Mouse (Mus musculus): ENCODE results near the gene Ccdc86. TPM values are rescaled to one million over a fixed set of nuclear protein-coding genes. Genes with fewer than 3 reads are reported as not detected.
A peak's percentile ranks its signal among the peaks of the same experiment; 100 is the strongest.

The Ccdc86 gene
- 9.8 and 11.6 TPM in 2 replicates for polyA plus RNA-seq (2014; fragmentation: Nextera tagmentation; extraction: Ambion mirVana)

DNA sequence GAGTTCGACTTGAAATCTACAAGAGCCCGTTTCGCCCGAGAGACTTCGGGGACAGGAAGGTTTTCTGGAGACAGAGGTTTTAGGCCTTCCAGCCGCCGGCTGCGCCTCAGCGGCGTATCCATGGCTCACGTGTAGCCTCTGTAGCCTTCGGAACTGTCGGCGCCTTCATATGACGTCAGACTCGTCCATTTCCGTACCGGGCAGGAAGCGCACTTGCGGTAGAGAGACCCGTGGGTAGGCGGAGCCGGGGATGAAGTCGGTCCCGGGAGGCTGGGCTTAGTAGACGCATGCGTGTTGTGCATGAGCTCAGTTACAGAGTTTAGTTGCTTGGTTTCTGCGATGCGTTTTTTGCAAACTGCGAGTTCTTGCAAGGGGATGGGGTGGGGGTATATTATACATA lies at the start of gene Ccdc86:
Gene Ccdc86 (minus strand): TSS at position 155 of the 400 bp plus-strand sequence.
- peaks cover 9% of the 10 kb centered on the region for H3K36me3 ChIP-seq (ENCODE audit: control insufficient read depth, insufficient read depth, low read length)
- peak; percentile 99 for ATAC-seq (ENCODE audit: low read depth)
- H3K27me3 ChIP-seq (ENCODE audit: control insufficient read depth, insufficient read depth, low read length) = no peaks in the 10 kb centered on the region
- H3K4me3 ChIP-seq (ENCODE audit: low read depth, low read length) = peak within 1 kb of the TSS; percentile 54
- no peaks in the 10 kb centered on the region for H3K9me3 ChIP-seq (ENCODE audit: control insufficient read depth, low read length)
- H3K27ac ChIP-seq (ENCODE audit: low read depth, low read length) = peak within 1 kb of the TSS; percentile 39; the same call in 1 of the 2 replicates
- peak within 1 kb of the TSS; percentile 80 for H3K9ac ChIP-seq (replicated peaks; ENCODE audit: low read depth, low read length)
- WGBS = under 1% methylated on average over 30 of the region's 30 CpGs
- H3K4me1 ChIP-seq (ENCODE audit: control insufficient read depth, insufficient read depth, low read length) = peaks cover 20% of the 10 kb centered on the region
- H3K4me2 ChIP-seq (ENCODE audit: low read depth, low read length) = peak within 1 kb of the TSS; percentile 100

- Histone ChIP-seq H3K27me3 (ENCODE audit: control insufficient read depth, insufficient read depth, low read length) (no peaks in the 10 kb centered on the region), H3K4me1 (ENCODE audit: control insufficient read depth, insufficient read depth, low read length) (no peaks in the 10 kb centered on the region), H3K27ac (ENCODE audit: low read depth, low read length) (no peak within 1 kb of the TSS), H3K4me3 (ENCODE audit: low read depth, low read length) (no peak within 1 kb of the TSS), H3K9me3 (ENCODE audit: control insufficient read depth, low read length) (no peaks in the 10 kb centered on the region), H3K4me2 (ENCODE audit: low read depth, low read length) (no peak within 1 kb of the TSS), H3K36me3 (ENCODE audit: control insufficient read depth, insufficient read depth, low read length) (no peaks in the 10 kb centered on the region), H3K9ac (replicated peaks; ENCODE audit: low read depth, low read length) (no peak within 1 kb of the TSS)
- WGBS = 93% methylated on average over 7 of the region's 7 CpGs
- no peak for ATAC-seq (ENCODE audit: low read depth)
Observed at GRCm38 (mm10) chr19:10993150-10993549, 44.1 kb upstream of the Ccdc86 start, which contains the start of gene Ms4a15. Gene Ms4a15 (minus strand): TSS chr19:10993250.

GRCm38 (mm10) chr19:10991911-10992310 lies 42.8 kb upstream of the Ccdc86 start:
- Histone ChIP-seq H3K4me2 (ENCODE audit: low read depth, low read length) (no peak overlapping the region), H3K27ac (ENCODE audit: low read depth, low read length) (no peak overlapping the region), H3K27me3 (ENCODE audit: control insufficient read depth, insufficient read depth, low read length) (no peaks in the 10 kb centered on the region), H3K9me3 (ENCODE audit: control insufficient read depth, low read length) (no peaks in the 10 kb centered on the region), H3K9ac (replicated peaks; ENCODE audit: low read depth, low read length) (no peak overlapping the region), H3K4me1 (ENCODE audit: control insufficient read depth, insufficient read depth, low read length) (no peaks in the 10 kb centered on the region), H3K4me3 (ENCODE audit: low read depth, low read length) (no peak overlapping the region), H3K36me3 (ENCODE audit: control insufficient read depth, insufficient read depth, low read length) (no peaks in the 10 kb centered on the region)
- ATAC-seq (ENCODE audit: low read depth) = no peak

DNA sequence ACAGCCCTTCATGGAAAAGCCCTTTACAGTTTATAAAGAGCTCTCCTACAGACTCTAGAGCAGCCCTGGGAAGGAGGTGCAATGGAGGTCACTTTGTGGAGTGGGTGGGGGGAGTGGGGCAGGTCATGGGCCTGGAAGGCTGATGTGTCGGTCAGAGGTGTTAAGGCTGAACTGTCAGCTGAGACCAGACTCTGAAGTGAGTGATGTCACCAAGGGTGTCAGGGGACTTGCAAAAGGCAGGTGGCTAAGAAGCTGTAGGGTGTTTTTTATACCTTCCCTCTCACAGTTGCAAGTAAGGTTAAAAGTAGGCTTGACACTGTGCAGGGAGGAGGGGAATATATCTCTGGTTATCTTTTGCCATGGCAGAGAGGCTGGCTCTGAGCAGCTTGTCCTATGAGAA lies 41.7 kb upstream of the Ccdc86 start:
- Histone ChIP-seq H3K4me3 (ENCODE audit: low read depth, low read length) (no peak overlapping the region), H3K9ac (replicated peaks; ENCODE audit: low read depth, low read length) (no peak overlapping the region), H3K9me3 (ENCODE audit: control insufficient read depth, low read length) (no peaks in the 10 kb centered on the region), H3K27me3 (ENCODE audit: control insufficient read depth, insufficient read depth, low read length) (no peaks in the 10 kb centered on the region), H3K36me3 (ENCODE audit: control insufficient read depth, insufficient read depth, low read length) (no peaks in the 10 kb centered on the region), H3K4me2 (ENCODE audit: low read depth, low read length) (no peak overlapping the region), H3K27ac (ENCODE audit: low read depth, low read length) (no peak overlapping the region), H3K4me1 (ENCODE audit: control insufficient read depth, insufficient read depth, low read length) (no peaks in the 10 kb centered on the region)
- 44% methylated on average over 1 of the region's 1 CpGs for WGBS
- no peak for ATAC-seq (ENCODE audit: low read depth)

DNA sequence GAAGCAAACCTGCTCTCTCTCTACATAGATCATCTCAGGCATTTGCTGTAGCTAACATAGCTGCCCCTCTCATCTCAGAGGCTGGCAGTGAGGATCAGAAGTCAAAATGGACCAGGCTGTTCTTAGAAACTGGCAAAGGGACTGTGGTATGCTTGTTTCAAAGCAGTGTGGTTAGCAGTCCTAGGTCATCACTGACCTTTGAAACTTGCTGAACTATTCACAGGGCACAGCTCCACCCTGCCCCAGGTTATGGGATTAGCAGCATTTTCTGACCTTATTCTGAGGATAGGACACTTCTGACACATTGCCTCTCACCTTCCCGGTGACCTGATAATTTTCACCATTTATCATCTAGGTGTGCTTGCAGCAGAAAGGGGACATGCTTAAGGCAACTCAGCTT lies 39.5 kb upstream of the Ccdc86 start:
- 100% methylated on average over 1 of the region's 1 CpGs for WGBS
- ATAC-seq (ENCODE audit: low read depth) = no peak
- no peak overlapping the region for H3K4me3 ChIP-seq (ENCODE audit: low read depth, low read length)
- no peak overlapping the region for H3K4me2 ChIP-seq (ENCODE audit: low read depth, low read length)
- H3K9me3 ChIP-seq (ENCODE audit: control insufficient read depth, low read length) = no peaks in the 10 kb centered on the region
- H3K27ac ChIP-seq (ENCODE audit: low read depth, low read length) = no peak overlapping the region
- H3K4me1 ChIP-seq (ENCODE audit: control insufficient read depth, insufficient read depth, low read length) = no peaks in the 10 kb centered on the region
- H3K9ac ChIP-seq (replicated peaks; ENCODE audit: low read depth, low read length) = no peak overlapping the region
- H3K36me3 ChIP-seq (ENCODE audit: control insufficient read depth, insufficient read depth, low read length) = no peaks in the 10 kb centered on the region
- no peaks in the 10 kb centered on the region for H3K27me3 ChIP-seq (ENCODE audit: control insufficient read depth, insufficient read depth, low read length)

DNA sequence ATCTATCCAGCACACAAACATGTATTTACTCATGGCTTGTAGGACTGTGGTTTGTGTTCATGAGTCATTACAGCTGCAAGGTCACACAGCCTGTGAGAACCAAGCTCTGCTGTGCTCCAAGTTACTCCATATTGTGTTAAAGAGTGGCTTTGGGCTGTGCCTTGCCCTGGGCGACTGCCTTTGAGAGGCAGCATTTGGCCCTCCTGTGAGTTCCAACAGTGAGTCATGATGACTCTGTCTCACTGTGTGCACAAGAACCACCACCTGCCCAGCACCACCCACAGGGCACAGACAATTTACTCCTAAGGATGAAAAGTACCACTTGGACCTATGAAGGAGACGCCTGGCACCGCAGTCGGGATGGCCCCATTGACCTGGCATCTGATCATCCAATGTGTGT lies 36.8 kb upstream of the Ccdc86 start:
- Histone ChIP-seq H3K36me3 (ENCODE audit: control insufficient read depth, insufficient read depth, low read length) (no peaks in the 10 kb centered on the region), H3K4me2 (ENCODE audit: low read depth, low read length) (no peak overlapping the region), H3K9ac (replicated peaks; ENCODE audit: low read depth, low read length) (no peak overlapping the region), H3K4me1 (ENCODE audit: control insufficient read depth, insufficient read depth, low read length) (no peaks in the 10 kb centered on the region), H3K4me3 (ENCODE audit: low read depth, low read length) (no peak overlapping the region), H3K9me3 (ENCODE audit: control insufficient read depth, low read length) (no peaks in the 10 kb centered on the region), H3K27me3 (ENCODE audit: control insufficient read depth, insufficient read depth, low read length) (no peaks in the 10 kb centered on the region), H3K27ac (ENCODE audit: low read depth, low read length) (no peak overlapping the region)
- WGBS = 92% methylated on average over 4 of the region's 4 CpGs
- ATAC-seq (ENCODE audit: low read depth) = no peak

DNA sequence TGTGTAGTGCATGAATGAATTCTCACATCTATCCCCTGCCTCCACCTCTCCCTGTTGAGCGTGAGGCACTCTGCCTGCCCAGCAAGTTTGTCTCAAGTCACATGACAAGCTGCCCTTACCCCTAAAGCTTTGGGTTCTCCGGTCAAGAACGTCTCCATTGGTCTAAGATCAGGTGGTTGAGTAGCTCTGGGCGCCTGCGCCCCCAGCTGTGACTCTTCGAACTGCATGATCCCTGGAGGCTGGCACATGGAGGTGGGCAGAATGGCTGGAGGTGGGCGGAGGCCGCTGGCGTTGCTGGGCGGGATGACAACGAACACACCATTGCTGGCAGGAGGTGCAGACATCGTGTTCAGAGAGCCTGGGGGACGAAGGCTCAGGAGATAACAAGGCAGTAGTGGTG lies 35.5 kb upstream of the Ccdc86 start:
- WGBS = 84% methylated on average over 13 of the region's 13 CpGs
- H3K36me3 ChIP-seq (ENCODE audit: control insufficient read depth, insufficient read depth, low read length) = no peaks in the 10 kb centered on the region
- no peak overlapping the region for H3K4me2 ChIP-seq (ENCODE audit: low read depth, low read length)
- H3K27me3 ChIP-seq (ENCODE audit: control insufficient read depth, insufficient read depth, low read length) = no peaks in the 10 kb centered on the region
- no peaks in the 10 kb centered on the region for H3K4me1 ChIP-seq (ENCODE audit: control insufficient read depth, insufficient read depth, low read length)
- ATAC-seq (ENCODE audit: low read depth) = no peak
- no peak overlapping the region for H3K27ac ChIP-seq (ENCODE audit: low read depth, low read length)
- H3K9me3 ChIP-seq (ENCODE audit: control insufficient read depth, low read length) = no peaks in the 10 kb centered on the region
- no peak overlapping the region for H3K9ac ChIP-seq (replicated peaks; ENCODE audit: low read depth, low read length)
- H3K4me3 ChIP-seq (ENCODE audit: low read depth, low read length) = no peak overlapping the region

DNA sequence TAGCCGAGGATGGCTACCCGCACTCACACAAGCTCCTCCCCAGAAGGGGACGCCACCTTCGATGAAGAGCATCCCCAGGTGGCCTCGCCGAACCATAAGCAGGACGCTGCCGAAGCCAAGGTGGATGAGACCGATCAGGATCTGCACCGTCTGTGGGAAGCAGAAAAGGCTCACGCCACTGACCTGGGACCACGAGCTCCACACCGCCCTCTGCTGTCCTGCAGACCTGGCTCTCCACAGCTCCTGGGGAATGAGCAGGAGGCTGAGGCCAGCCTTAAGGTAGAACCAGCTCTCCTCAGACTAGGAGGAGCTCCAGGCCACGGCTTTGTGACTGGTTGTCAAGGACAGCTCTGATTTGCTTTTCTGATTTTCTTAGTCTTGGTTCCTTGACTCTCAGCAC lies 34.1 kb upstream of the Ccdc86 start:
- H3K27me3 ChIP-seq (ENCODE audit: control insufficient read depth, insufficient read depth, low read length) = no peaks in the 10 kb centered on the region
- no peaks in the 10 kb centered on the region for H3K9me3 ChIP-seq (ENCODE audit: control insufficient read depth, low read length)
- no peaks in the 10 kb centered on the region for H3K36me3 ChIP-seq (ENCODE audit: control insufficient read depth, insufficient read depth, low read length)
- H3K9ac ChIP-seq (replicated peaks; ENCODE audit: low read depth, low read length) = no peak overlapping the region
- H3K4me2 ChIP-seq (ENCODE audit: low read depth, low read length) = no peak overlapping the region
- no peak overlapping the region for H3K4me3 ChIP-seq (ENCODE audit: low read depth, low read length)
- no peak overlapping the region for H3K27ac ChIP-seq (ENCODE audit: low read depth, low read length)
- no peak for ATAC-seq (ENCODE audit: low read depth)
- 28% methylated on average over 14 of the region's 14 CpGs for WGBS
- no peaks in the 10 kb centered on the region for H3K4me1 ChIP-seq (ENCODE audit: control insufficient read depth, insufficient read depth, low read length)

- H3K36me3 ChIP-seq (ENCODE audit: control insufficient read depth, insufficient read depth, low read length) = no peaks in the 10 kb centered on the region
- 89% methylated on average over 5 of the region's 5 CpGs for WGBS
- no peaks in the 10 kb centered on the region for H3K27me3 ChIP-seq (ENCODE audit: control insufficient read depth, insufficient read depth, low read length)
- H3K4me3 ChIP-seq (ENCODE audit: low read depth, low read length) = no peak overlapping the region
- no peak overlapping the region for H3K27ac ChIP-seq (ENCODE audit: low read depth, low read length)
- no peak overlapping the region for H3K9ac ChIP-seq (replicated peaks; ENCODE audit: low read depth, low read length)
- peak; percentile 54; the same call in 1 of the 2 replicates for ATAC-seq (ENCODE audit: low read depth)
- no peak overlapping the region for H3K4me2 ChIP-seq (ENCODE audit: low read depth, low read length)
- no peaks in the 10 kb centered on the region for H3K4me1 ChIP-seq (ENCODE audit: control insufficient read depth, insufficient read depth, low read length)
- H3K9me3 ChIP-seq (ENCODE audit: control insufficient read depth, low read length) = no peaks in the 10 kb centered on the region
Observed at GRCm38 (mm10) chr19:10980210-10980609, 31.1 kb upstream of the Ccdc86 start.
